Mouse (Mus musculus): Measurements from ENCODE around the gene Copz1. TPM values are rescaled to one million over a fixed set of nuclear protein-coding genes. Genes with fewer than 3 reads are reported as not detected.

Copz1 gene
- polyA plus RNA-seq, 1 experiment from 2014 or later, result 307 TPM

DNA sequence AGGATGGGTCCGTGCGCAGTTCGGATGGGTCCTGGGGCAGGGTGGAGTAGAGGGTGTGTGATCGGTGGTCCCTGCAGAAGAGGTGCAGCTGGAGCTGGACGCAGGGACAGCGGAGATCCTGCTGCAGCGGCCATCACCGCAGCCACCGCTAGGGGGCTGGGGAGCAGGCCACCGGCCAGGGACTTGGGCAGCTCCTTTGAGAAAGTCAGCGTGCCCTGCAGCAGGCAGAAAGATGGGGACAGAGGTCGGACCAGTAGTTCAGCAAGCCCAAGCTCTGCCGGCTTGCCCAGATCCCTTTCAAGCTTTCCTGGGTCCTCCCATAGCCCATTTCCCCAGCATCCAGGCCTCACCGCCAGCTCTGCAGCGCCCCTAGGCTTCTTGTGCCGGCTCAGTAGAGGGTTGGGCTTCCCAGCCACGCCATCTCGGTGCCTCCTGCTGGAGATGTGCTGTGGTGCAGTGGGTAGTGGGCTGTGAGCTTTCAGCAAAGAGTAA, 42.5 kb downstream of the Copz1 start:
- Histone ChIP-seq H3K4me3 (ENCODE audit: low read depth, low read length) (peak overlapping the region; percentile 14), H3K27me3 (ENCODE audit: control insufficient read depth, insufficient read depth, low read length) (no peaks in the 10 kb centered on the region), H3K9ac (ENCODE audit: low read length) (no peak overlapping the region; the same call in 1 of the 2 replicates), H3K36me3 (ENCODE audit: control insufficient read depth, insufficient read depth, low read length) (peaks cover 3% of the 10 kb centered on the region), H3K4me2 (ENCODE audit: low read depth) (peak overlapping the region; percentile 45), H3K27ac (ENCODE audit: low read depth, low read length) (0 out of 2 replicates have a peak overlapping the region, but pooled peaks have one; percentile 9), H3K9me3 (ENCODE audit: control insufficient read depth, low read length) (no peaks in the 10 kb centered on the region), H3K4me1 (ENCODE audit: control insufficient read depth, insufficient read depth, low read length) (peaks cover 13% of the 10 kb centered on the region)
- WGBS, result 4% methylated on average over 18 of the region's 18 CpGs
- ATAC-seq (ENCODE audit: insufficient read depth, low FRiP score, low TSS enrichment), result peak; percentile 81
- DNase-seq (ENCODE audit: low spot score), result peak; percentile 90

DNA sequence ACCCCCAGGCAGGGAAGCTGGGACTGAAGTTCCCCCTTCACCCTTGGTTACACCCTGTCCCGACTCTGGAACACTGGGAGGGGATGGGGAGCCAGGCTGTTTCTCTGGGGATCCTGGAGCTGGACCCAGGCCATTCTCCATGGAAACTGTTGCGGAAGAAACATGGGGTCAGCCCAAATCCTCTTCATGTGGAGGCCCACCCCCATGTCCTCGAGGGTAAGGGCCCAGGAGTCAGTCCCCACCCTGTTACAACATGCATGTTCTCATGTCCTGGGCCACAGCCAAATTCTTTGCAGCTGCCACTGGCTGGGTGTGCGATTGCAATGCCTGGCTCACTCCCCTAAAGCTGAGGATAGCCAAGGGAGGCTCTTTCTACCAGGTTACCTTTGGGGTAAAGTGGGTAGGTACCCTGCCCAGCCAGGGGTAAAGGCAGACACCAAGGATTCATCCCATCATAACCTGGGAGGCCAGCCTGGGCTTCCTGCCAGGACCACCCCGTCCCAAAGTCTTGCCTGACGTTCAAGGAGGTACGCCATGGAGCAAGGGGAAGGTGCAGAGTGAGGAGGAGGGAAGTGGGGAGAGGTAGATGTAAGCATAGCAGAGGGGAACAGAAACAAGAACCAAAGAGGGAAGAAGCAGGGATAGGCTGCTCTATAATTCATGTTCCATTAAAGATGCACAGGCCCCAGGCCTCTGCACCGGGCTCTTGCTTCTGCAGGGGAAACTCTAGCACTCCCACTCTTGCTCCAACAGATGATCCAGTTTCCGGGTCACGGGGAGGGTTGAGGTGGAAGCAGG, 43.7 kb downstream of the Copz1 start:
- H3K27ac ChIP-seq (ENCODE audit: low read depth, low read length), result no peak overlapping the region; the same call in 1 of the 2 replicates
- no peak overlapping the region for H3K4me3 ChIP-seq (ENCODE audit: low read depth, low read length)
- no peak overlapping the region for H3K4me2 ChIP-seq (ENCODE audit: low read depth)
- ATAC-seq (ENCODE audit: insufficient read depth, low FRiP score, low TSS enrichment) (no peak), DNase-seq (ENCODE audit: low spot score) (no peak)
- H3K4me1 ChIP-seq (ENCODE audit: control insufficient read depth, insufficient read depth, low read length), result peaks cover 13% of the 10 kb centered on the region
- no peaks in the 10 kb centered on the region for H3K27me3 ChIP-seq (ENCODE audit: control insufficient read depth, insufficient read depth, low read length)
- H3K9ac ChIP-seq (ENCODE audit: low read length), result no peak overlapping the region
- H3K9me3 ChIP-seq (ENCODE audit: control insufficient read depth, low read length), result no peaks in the 10 kb centered on the region
- peaks cover 3% of the 10 kb centered on the region for H3K36me3 ChIP-seq (ENCODE audit: control insufficient read depth, insufficient read depth, low read length)
- 93% methylated on average over 10 of the region's 10 CpGs for WGBS

DNA sequence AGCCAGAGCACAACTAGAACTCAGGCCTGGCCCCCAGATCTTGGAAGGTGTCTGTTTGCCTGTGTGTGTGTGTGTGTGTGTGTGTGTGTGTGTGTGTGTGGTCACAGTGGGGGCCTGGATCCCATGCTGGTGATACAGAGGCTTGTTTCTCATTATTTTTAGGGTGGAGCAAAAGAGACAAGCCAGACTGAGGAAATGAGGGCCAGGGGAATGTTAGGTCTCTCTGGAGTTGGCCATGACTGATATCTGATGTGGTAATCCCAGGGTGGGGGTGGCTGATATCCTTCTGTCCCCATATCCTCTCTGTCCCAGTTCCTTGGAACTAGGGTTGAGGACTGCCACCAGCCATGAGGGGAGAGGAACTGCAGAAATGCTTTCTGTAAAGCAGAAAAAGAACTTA, 44.6 kb downstream of the Copz1 start:
- DNase-seq (ENCODE audit: low spot score), result no peak
- H3K9ac ChIP-seq (ENCODE audit: low read length), result no peak overlapping the region
- H3K36me3 ChIP-seq (ENCODE audit: control insufficient read depth, insufficient read depth, low read length), result peaks cover 3% of the 10 kb centered on the region

DNA sequence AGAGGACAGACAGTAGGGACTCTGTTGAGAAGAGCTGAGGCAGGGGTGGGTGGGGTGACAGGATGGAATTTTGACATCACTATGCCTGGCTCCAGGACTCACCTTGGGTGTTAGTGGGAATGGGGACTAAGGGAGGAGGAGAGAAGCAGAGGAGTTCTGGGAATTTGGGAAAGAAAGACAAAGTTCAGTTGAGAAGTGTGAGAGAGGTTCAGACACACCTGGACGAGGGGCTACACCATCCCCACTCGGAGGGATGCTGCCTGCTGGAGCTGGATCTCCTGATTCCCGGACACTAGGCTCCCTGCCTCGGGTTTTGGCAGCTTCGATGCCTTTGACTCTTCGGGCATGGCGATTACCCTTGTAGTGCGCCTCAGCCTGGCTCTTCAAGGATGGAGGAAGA, 45.2 kb downstream of the Copz1 start:
- no peaks in the 10 kb centered on the region for H3K27me3 ChIP-seq (ENCODE audit: control insufficient read depth, insufficient read depth, low read length)
- no peak overlapping the region for H3K4me3 ChIP-seq (ENCODE audit: low read depth, low read length)
- H3K9ac ChIP-seq (ENCODE audit: low read length), result no peak overlapping the region
- H3K4me1 ChIP-seq (ENCODE audit: control insufficient read depth, insufficient read depth, low read length), result peaks cover 22% of the 10 kb centered on the region
- H3K9me3 ChIP-seq (ENCODE audit: control insufficient read depth, low read length), result no peaks in the 10 kb centered on the region
- no peak overlapping the region for H3K4me2 ChIP-seq (ENCODE audit: low read depth)
- peaks cover 3% of the 10 kb centered on the region for H3K36me3 ChIP-seq (ENCODE audit: control insufficient read depth, insufficient read depth, low read length)
- no peak overlapping the region for H3K27ac ChIP-seq (ENCODE audit: low read depth, low read length)
- DNase-seq (ENCODE audit: low spot score) (no peak), ATAC-seq (ENCODE audit: insufficient read depth, low FRiP score, low TSS enrichment) (no peak)
- WGBS, result 91% methylated on average over 8 of the region's 8 CpGs

More for the DNA sequence above, 44.6 kb downstream of the Copz1 start:
- H3K4me1 ChIP-seq (ENCODE audit: control insufficient read depth, insufficient read depth, low read length), result peaks cover 16% of the 10 kb centered on the region
- H3K9me3 ChIP-seq (ENCODE audit: control insufficient read depth, low read length), result no peaks in the 10 kb centered on the region
- no peak overlapping the region for H3K4me2 ChIP-seq (ENCODE audit: low read depth)
- no peaks in the 10 kb centered on the region for H3K27me3 ChIP-seq (ENCODE audit: control insufficient read depth, insufficient read depth, low read length)
- no peak overlapping the region for H3K4me3 ChIP-seq (ENCODE audit: low read depth, low read length)
- H3K27ac ChIP-seq (ENCODE audit: low read depth, low read length), result no peak overlapping the region
- no peak for ATAC-seq (ENCODE audit: insufficient read depth, low FRiP score, low TSS enrichment)

DNA sequence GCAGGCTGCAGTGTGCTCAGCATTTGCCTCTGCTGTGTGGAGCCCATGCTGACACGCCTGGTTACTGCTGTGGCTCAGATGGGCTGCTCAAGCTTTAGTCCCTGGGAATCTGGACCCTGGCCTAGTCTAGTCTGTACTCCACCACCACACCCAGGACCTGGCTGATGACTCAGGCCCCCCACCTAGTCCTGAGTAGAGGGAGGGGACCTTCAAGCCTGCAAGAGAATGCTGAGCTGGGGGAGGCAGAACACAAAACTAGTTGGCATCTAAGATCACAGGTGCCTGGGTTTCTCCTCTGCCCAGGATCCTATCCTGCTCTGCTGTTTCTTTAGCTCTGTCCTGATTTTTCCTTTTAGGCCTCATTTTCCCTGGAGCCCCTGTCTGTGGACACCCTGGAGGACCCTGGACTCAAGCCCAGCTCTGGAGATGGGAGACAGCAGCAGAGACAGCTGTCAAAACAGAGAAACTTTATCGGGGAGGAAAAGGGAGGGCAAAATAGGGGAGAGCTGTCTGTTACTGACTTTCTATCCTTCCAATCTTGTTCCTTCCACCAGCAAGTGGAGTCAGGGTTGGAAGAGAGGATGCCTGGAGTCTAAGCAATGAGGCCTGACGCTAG, 45.8 kb downstream of the Copz1 start:
- ATAC-seq (ENCODE audit: insufficient read depth, low FRiP score, low TSS enrichment) (no peak), DNase-seq (ENCODE audit: low spot score) (no peak)
- WGBS, result 75% methylated on average over 3 of the region's 3 CpGs
- Histone ChIP-seq H3K36me3 (ENCODE audit: control insufficient read depth, insufficient read depth, low read length) (peaks cover 3% of the 10 kb centered on the region), H3K27ac (ENCODE audit: low read depth, low read length) (no peak overlapping the region), H3K27me3 (ENCODE audit: control insufficient read depth, insufficient read depth, low read length) (no peaks in the 10 kb centered on the region), H3K4me2 (ENCODE audit: low read depth) (no peak overlapping the region), H3K4me3 (ENCODE audit: low read depth, low read length) (no peak overlapping the region), H3K9ac (ENCODE audit: low read length) (no peak overlapping the region), H3K9me3 (ENCODE audit: control insufficient read depth, low read length) (no peaks in the 10 kb centered on the region), H3K4me1 (ENCODE audit: control insufficient read depth, insufficient read depth, low read length) (peaks cover 22% of the 10 kb centered on the region)

DNA sequence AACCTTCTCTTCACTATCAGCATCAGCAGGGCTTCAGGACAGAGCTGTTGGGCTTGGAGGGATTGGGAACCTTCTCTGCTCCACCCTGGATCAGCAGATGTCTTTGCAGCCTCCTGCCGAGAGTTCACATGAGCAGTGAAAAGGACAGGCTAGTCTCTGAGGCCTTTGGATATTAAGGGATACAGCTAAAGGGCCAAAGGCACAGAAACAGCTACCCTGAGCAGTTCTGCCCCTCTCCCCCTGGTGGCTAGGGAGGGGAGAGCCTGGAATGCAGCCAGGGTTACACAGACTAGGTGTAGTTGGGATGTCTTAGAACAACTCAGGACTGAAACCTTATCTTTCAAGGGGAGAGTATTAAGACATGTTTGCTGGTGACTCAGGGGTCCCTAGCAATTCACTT, 48.6 kb downstream of the Copz1 start:
- H3K4me2 ChIP-seq (ENCODE audit: low read depth), result no peak overlapping the region
- H3K4me3 ChIP-seq (ENCODE audit: low read depth, low read length), result no peak overlapping the region
- no peaks in the 10 kb centered on the region for H3K9me3 ChIP-seq (ENCODE audit: control insufficient read depth, low read length)
- H3K27ac ChIP-seq (ENCODE audit: low read depth, low read length), result no peak overlapping the region
- WGBS, result 50% methylated on average over 1 of the region's 1 CpGs
- DNase-seq (ENCODE audit: low spot score), result peak; percentile 31
- no peak overlapping the region for H3K9ac ChIP-seq (ENCODE audit: low read length)
- peaks cover 14% of the 10 kb centered on the region for H3K4me1 ChIP-seq (ENCODE audit: control insufficient read depth, insufficient read depth, low read length)
- peaks cover 3% of the 10 kb centered on the region for H3K36me3 ChIP-seq (ENCODE audit: control insufficient read depth, insufficient read depth, low read length)
- ATAC-seq (ENCODE audit: insufficient read depth, low FRiP score, low TSS enrichment), result no peak
- H3K27me3 ChIP-seq (ENCODE audit: control insufficient read depth, insufficient read depth, low read length), result no peaks in the 10 kb centered on the region

DNA sequence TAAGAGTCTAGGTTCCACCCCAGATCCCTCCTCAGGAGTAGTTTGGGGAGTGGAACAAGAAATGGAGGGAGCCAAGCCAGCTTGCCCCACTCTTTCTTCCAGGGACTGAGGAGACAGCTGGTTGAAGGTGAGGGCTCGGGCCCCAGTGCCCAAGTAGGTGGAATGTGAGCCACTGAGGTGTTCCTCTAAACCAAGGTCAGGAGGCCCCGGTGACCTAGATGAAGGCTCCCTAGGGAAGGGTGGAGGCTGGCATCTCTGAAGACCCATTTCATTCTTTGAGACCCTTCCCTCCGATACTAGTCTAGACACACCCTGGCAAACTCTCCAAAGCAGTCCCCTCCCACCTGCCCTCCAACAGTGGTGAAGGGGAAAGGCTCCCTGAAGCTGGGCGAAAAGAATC, 49.9 kb downstream of the Copz1 start:
- ATAC-seq (ENCODE audit: insufficient read depth, low FRiP score, low TSS enrichment), result no peak
- H3K4me3 ChIP-seq (ENCODE audit: low read depth, low read length), result peak overlapping the region; percentile 68
- peak overlapping the region; percentile 72 for H3K9ac ChIP-seq (ENCODE audit: low read length)
- H3K9me3 ChIP-seq (ENCODE audit: control insufficient read depth, low read length), result no peaks in the 10 kb centered on the region
- H3K4me1 ChIP-seq (ENCODE audit: control insufficient read depth, insufficient read depth, low read length), result peaks cover 14% of the 10 kb centered on the region
- WGBS, result 53% methylated on average over 4 of the region's 4 CpGs
- peak overlapping the region; percentile 65 for H3K4me2 ChIP-seq (ENCODE audit: low read depth)
- no peaks in the 10 kb centered on the region for H3K27me3 ChIP-seq (ENCODE audit: control insufficient read depth, insufficient read depth, low read length)
- no peak for DNase-seq (ENCODE audit: low spot score)
- H3K36me3 ChIP-seq (ENCODE audit: control insufficient read depth, insufficient read depth, low read length), result peaks cover 3% of the 10 kb centered on the region
- no peak overlapping the region for H3K27ac ChIP-seq (ENCODE audit: low read depth, low read length)

DNA sequence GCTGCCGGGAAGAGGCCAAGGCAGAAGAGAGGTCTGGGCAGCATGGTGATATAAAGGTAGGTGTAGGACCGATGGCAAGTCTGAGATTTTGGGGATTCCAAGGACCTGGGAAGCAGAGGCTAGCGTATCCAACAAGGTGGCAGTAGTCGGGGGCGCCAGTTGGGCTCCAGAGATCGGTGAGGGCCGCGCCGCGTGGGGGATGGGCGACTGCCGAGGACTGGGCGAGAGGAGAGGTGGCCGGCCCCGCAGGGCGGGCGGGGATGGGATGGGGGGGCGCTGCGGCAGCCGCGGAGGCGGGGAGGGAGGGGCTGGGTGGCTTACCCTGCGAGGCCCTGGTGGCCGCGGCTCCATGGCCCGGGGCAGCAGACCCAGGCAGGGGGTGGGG, 50.5 kb downstream of the Copz1 start:
- Histone ChIP-seq H3K4me3 (ENCODE audit: low read depth, low read length) (peak overlapping the region; percentile 68), H3K4me1 (ENCODE audit: control insufficient read depth, insufficient read depth, low read length) (peaks cover 14% of the 10 kb centered on the region), H3K27me3 (ENCODE audit: control insufficient read depth, insufficient read depth, low read length) (no peaks in the 10 kb centered on the region), H3K9ac (ENCODE audit: low read length) (peak overlapping the region; percentile 72), H3K27ac (ENCODE audit: low read depth, low read length) (peak overlapping the region; percentile 73; the same call in 1 of the 2 replicates), H3K9me3 (ENCODE audit: control insufficient read depth, low read length) (no peaks in the 10 kb centered on the region), H3K36me3 (ENCODE audit: control insufficient read depth, insufficient read depth, low read length) (peaks cover 3% of the 10 kb centered on the region), H3K4me2 (ENCODE audit: low read depth) (peak overlapping the region; percentile 65)
- DNase-seq (ENCODE audit: low spot score) (no peak), ATAC-seq (ENCODE audit: insufficient read depth, low FRiP score, low TSS enrichment) (peak; percentile 73)
- WGBS, result 3% methylated on average over 13 of the region's 26 CpGs
